Comparison of ENCODE assay signal across 8 mouse cellular contexts in genomic region chr11:115841961-115842550, GRCm38 (mm10). TPM values are rescaled to one million over a fixed set of nuclear protein-coding genes. Genes with fewer than 3 reads are reported as not detected.
DNase-seq lines count a peak whose midpoint lies in the region; ATAC-seq lines count a peak whose summit lies in the region.

No protein-coding gene starts in this region.

- H3K27ac ChIP-seq in forebrain, embryonic 11.5 days (ENCODE audit: low read depth, low read length), result peak overlapping the region; percentile 15; the same call in 1 of the 2 replicates
- H3K27ac ChIP-seq in forebrain, embryonic 16.5 days (ENCODE audit: low read length), result no peak overlapping the region
- H3K27ac ChIP-seq in heart, embryonic 15.5 days, result peak overlapping the region; percentile 95
- H3K27ac ChIP-seq in limb, embryonic 13.5 days, result peak overlapping the region; percentile 72

- H3K9ac ChIP-seq in forebrain, embryonic 11.5 days (ENCODE audit: low read length), result no peak overlapping the region
- H3K9ac ChIP-seq in forebrain, embryonic 16.5 days (replicated peaks; ENCODE audit: low read depth, low read length), result no peak overlapping the region
- H3K9ac ChIP-seq in heart, embryonic 15.5 days, result peak overlapping the region; percentile 40
- H3K9ac ChIP-seq in limb, embryonic 13.5 days, result peak overlapping the region; percentile 19; the same call in 1 of the 2 replicates

- H3K4me1 ChIP-seq in forebrain, embryonic 11.5 days (replicated peaks; ENCODE audit: control insufficient read depth, insufficient read depth, low read length), result peaks cover 7% of the 10 kb centered on the region; the same call in 1 of the 2 replicates
- H3K4me1 ChIP-seq in forebrain, embryonic 16.5 days (replicated peaks; ENCODE audit: control insufficient read depth, insufficient read depth, low read length), result no peaks in the 10 kb centered on the region
- peaks cover 68% of the 10 kb centered on the region for H3K4me1 ChIP-seq in heart, embryonic 15.5 days (replicated peaks)
- H3K4me1 ChIP-seq in limb, embryonic 13.5 days, result peaks cover 31% of the 10 kb centered on the region

- no peaks in the 10 kb centered on the region for H3K36me3 ChIP-seq in forebrain, embryonic 11.5 days (ENCODE audit: control insufficient read depth, insufficient read depth, low read length)
- no peaks in the 10 kb centered on the region for H3K36me3 ChIP-seq in forebrain, embryonic 16.5 days (ENCODE audit: control insufficient read depth, insufficient read depth)
- H3K36me3 ChIP-seq in heart, embryonic 15.5 days, result peaks cover 22% of the 10 kb centered on the region
- H3K36me3 ChIP-seq in limb, embryonic 13.5 days, result peaks cover 12% of the 10 kb centered on the region

- H3K9me3 ChIP-seq in forebrain, embryonic 11.5 days (ENCODE audit: control insufficient read depth, low read length), result no peaks in the 10 kb centered on the region
- H3K9me3 ChIP-seq in forebrain, embryonic 16.5 days (ENCODE audit: control insufficient read depth, low read length), result no peaks in the 10 kb centered on the region
- H3K9me3 ChIP-seq in heart, embryonic 15.5 days (replicated peaks), result no peaks in the 10 kb centered on the region
- H3K9me3 ChIP-seq in limb, embryonic 13.5 days, result peaks cover 4% of the 10 kb centered on the region; the same call in 1 of the 2 replicates

- DNase-seq in forebrain, embryonic 11.5 days (ENCODE audit: low spot score), result peak; percentile 63
- peak; percentile 68 for DNase-seq in c-Kit-negative CD71-positive TER-119-positive erythroid progenitor cells, embryonic 14.5 days (ENCODE audit: low read depth, low spot score)
- DNase-seq in yolk sac, embryonic 10.5 days (ENCODE audit: low spot score), result peak; percentile 91
- DNase-seq in cerebellum, postnatal 36 days, result no peak
- no peak for DNase-seq in cerebellum, adult 11-12 months

- 25% methylated on average over 6 of the region's 6 CpGs for WGBS in forebrain, embryonic 11.5 days
- 29% methylated on average over 6 of the region's 6 CpGs for WGBS in forebrain, embryonic 16.5 days
- WGBS in heart, embryonic 15.5 days, result 10% methylated on average over 6 of the region's 6 CpGs
- WGBS in limb, embryonic 13.5 days, result 23% methylated on average over 6 of the region's 6 CpGs

- no peak for ATAC-seq in forebrain, embryonic 11.5 days (replicated peaks; ENCODE audit: low FRiP score)
- no peak for ATAC-seq in forebrain, embryonic 16.5 days
- ATAC-seq in heart, embryonic 15.5 days (replicated peaks; ENCODE audit: insufficient number of reproducible peaks, insufficient read depth, low FRiP score, low read depth), result peak; percentile 87
- ATAC-seq in limb, embryonic 13.5 days (ENCODE audit: low FRiP score, low read depth), result peak; percentile 24; the same call in 1 of the 2 replicates

- no peak overlapping the region for H3K4me3 ChIP-seq in forebrain, embryonic 11.5 days (ENCODE audit: low read depth, low read length)
- no peak overlapping the region for H3K4me3 ChIP-seq in forebrain, embryonic 16.5 days (replicated peaks; ENCODE audit: low read length)
- H3K4me3 ChIP-seq in heart, embryonic 15.5 days, result no peak overlapping the region; the same call in 1 of the 2 replicates
- H3K4me3 ChIP-seq in limb, embryonic 13.5 days, result no peak overlapping the region

- H3K27me3 ChIP-seq in forebrain, embryonic 11.5 days (ENCODE audit: control insufficient read depth, insufficient read depth, low read length), result no peaks in the 10 kb centered on the region
- no peaks in the 10 kb centered on the region for H3K27me3 ChIP-seq in forebrain, embryonic 16.5 days (replicated peaks; ENCODE audit: control insufficient read depth, insufficient read depth, low read length)
- H3K27me3 ChIP-seq in heart, embryonic 15.5 days, result no peaks in the 10 kb centered on the region
- no peaks in the 10 kb centered on the region for H3K27me3 ChIP-seq in limb, embryonic 13.5 days

- no peak overlapping the region for H3K4me2 ChIP-seq in forebrain, embryonic 11.5 days (ENCODE audit: low read depth, low read length, severe bottlenecking)
- H3K4me2 ChIP-seq in forebrain, embryonic 16.5 days (ENCODE audit: low read length), result no peak overlapping the region
- peak overlapping the region; percentile 36 for H3K4me2 ChIP-seq in heart, embryonic 15.5 days
- no peak overlapping the region; the same call in 1 of the 2 replicates for H3K4me2 ChIP-seq in limb, embryonic 13.5 days (replicated peaks)

RNA-seq across cellular contexts. Expression of gene Myo15b, which starts 16.1 kb away (rescaled TPM):
- 0.16 TPM in 1 of 2 replicates, not detected in the other for polyA plus RNA-seq in forebrain, embryonic 11.5 days (2014; fragmentation: Nextera tagmentation; extraction: Ambion mirVana)
- polyA plus RNA-seq in forebrain, embryonic 16.5 days (2015; fragmentation: Nextera tagmentation; extraction: Ambion mirVana), result 0.18 TPM in 1 of 2 replicates, not detected in the other
- polyA plus RNA-seq in heart, embryonic 15.5 days (2015; fragmentation: Nextera tagmentation; extraction: Ambion mirVana), result 0.16 TPM in 2 replicates
- 0.15 and 0.24 TPM in 2 replicates for polyA plus RNA-seq in limb, embryonic 13.5 days (2015; fragmentation: Nextera tagmentation; extraction: Ambion mirVana)

RNA-seq across cellular contexts. Expression of gene Llgl2, which starts 18.2 kb away (rescaled TPM):
- 3.9 and 5.5 TPM in 2 replicates for polyA plus RNA-seq in forebrain, embryonic 11.5 days (2014; fragmentation: Nextera tagmentation; extraction: Ambion mirVana)
- 1.3 and 2.0 TPM in 2 replicates for polyA plus RNA-seq in forebrain, embryonic 16.5 days (2015; fragmentation: Nextera tagmentation; extraction: Ambion mirVana)
- polyA plus RNA-seq in heart, embryonic 15.5 days (2015; fragmentation: Nextera tagmentation; extraction: Ambion mirVana), result 12.7 and 17.2 TPM in 2 replicates
- polyA plus RNA-seq in limb, embryonic 13.5 days (2015; fragmentation: Nextera tagmentation; extraction: Ambion mirVana), result 4.8 and 6.0 TPM in 2 replicates

RNA-seq across cellular contexts. Expression of gene Tsen54, which starts 27.5 kb away (rescaled TPM):
- polyA plus RNA-seq in forebrain, embryonic 11.5 days (2014; fragmentation: Nextera tagmentation; extraction: Ambion mirVana), result 29.4 and 33.4 TPM in 2 replicates
- 25.8 and 28.3 TPM in 2 replicates for polyA plus RNA-seq in forebrain, embryonic 16.5 days (2015; fragmentation: Nextera tagmentation; extraction: Ambion mirVana)
- 20.1 and 26.4 TPM in 2 replicates for polyA plus RNA-seq in heart, embryonic 15.5 days (2015; fragmentation: Nextera tagmentation; extraction: Ambion mirVana)
- 32.9 and 33.8 TPM in 2 replicates for polyA plus RNA-seq in limb, embryonic 13.5 days (2015; fragmentation: Nextera tagmentation; extraction: Ambion mirVana)

RNA-seq across cellular contexts. Expression of gene Caskin2, which starts 28.6 kb away (rescaled TPM):
- 20.4 and 21.2 TPM in 2 replicates for polyA plus RNA-seq in forebrain, embryonic 11.5 days (2014; fragmentation: Nextera tagmentation; extraction: Ambion mirVana)
- 9.1 and 11.2 TPM in 2 replicates for polyA plus RNA-seq in forebrain, embryonic 16.5 days (2015; fragmentation: Nextera tagmentation; extraction: Ambion mirVana)
- 18.0 and 22.5 TPM in 2 replicates for polyA plus RNA-seq in heart, embryonic 15.5 days (2015; fragmentation: Nextera tagmentation; extraction: Ambion mirVana)
- 15.5 and 19.4 TPM in 2 replicates for polyA plus RNA-seq in limb, embryonic 13.5 days (2015; fragmentation: Nextera tagmentation; extraction: Ambion mirVana)

RNA-seq across cellular contexts. Expression of gene Smim5, which starts 57.7 kb away (rescaled TPM):
- polyA plus RNA-seq in forebrain, embryonic 11.5 days (2014; fragmentation: Nextera tagmentation; extraction: Ambion mirVana), result 2.0 and 2.6 TPM in 2 replicates
- polyA plus RNA-seq in forebrain, embryonic 16.5 days (2015; fragmentation: Nextera tagmentation; extraction: Ambion mirVana), result 1.2 and 1.8 TPM in 2 replicates
- 52.1 and 56.3 TPM in 2 replicates for polyA plus RNA-seq in heart, embryonic 15.5 days (2015; fragmentation: Nextera tagmentation; extraction: Ambion mirVana)
- polyA plus RNA-seq in limb, embryonic 13.5 days (2015; fragmentation: Nextera tagmentation; extraction: Ambion mirVana), result 6.7 and 8.6 TPM in 2 replicates

Comparison
In these comparisons a context has a peak if more than half of its experiments do, and no peak if none do; other contexts are left out.
1. ATAC-seq: peak in heart, embryonic 15.5 days (single experiment) and limb, embryonic 13.5 days (single experiment); none in forebrain, embryonic 11.5 days (single experiment) and forebrain, embryonic 16.5 days (single experiment).
2. DNase-seq: peak in forebrain, embryonic 11.5 days (single experiment), c-Kit-negative CD71-positive TER-119-positive erythroid progenitor cells, embryonic 14.5 days (single experiment) and yolk sac, embryonic 10.5 days (single experiment); none in cerebellum, postnatal 36 days (0 of 2) and cerebellum, adult 11-12 months (single experiment).
3. H3K9ac ChIP-seq: peak in heart, embryonic 15.5 days (single experiment) and limb, embryonic 13.5 days (single experiment); none in forebrain, embryonic 11.5 days (single experiment) and forebrain, embryonic 16.5 days (single experiment).